ENCODE assay signal across 19 mouse cellular contexts in the genomic region with DNA sequence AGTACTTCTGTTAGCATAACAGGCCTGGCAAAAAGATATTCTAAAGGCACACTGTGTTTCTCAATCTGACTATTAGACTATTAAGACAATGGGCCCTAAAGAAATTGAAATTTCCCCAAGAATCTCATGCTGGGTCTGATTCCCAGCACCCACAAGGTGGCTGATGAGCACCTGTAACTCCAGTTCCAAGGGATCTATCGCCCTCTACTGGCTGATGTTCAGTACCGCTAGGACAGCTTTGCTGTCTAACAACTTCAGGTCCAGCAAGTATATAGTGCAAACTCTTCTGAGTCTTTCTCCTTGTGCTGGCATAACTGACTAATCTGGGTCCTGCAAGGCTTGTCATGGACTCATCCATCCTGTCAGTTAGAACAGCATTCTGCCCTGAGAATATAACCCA. TPM values are rescaled to one million over a fixed set of nuclear protein-coding genes. Genes with fewer than 3 reads are reported as not detected.
A peak's percentile ranks its signal among the peaks of the same experiment; 100 is the strongest.
DNase-seq lines count a peak whose midpoint lies in the region; ATAC-seq and TF ChIP-seq lines count a peak whose summit lies in the region.
"Had no signal": no experiment of that assay in that cellular context is flagged by ENCODE, and none has a peak within 500 bp of the region (broad histone marks: within the 10 kb centered on the region; RNA-seq: fewer than 3 reads in every experiment).

No protein-coding gene starts in this region.

- CTCF ChIA-PET in Patski (lab: Charles Lee): no interaction called here

- ATAC-seq in lung, embryonic 14.5 days (ENCODE audit: insufficient read depth): no peak
- ATAC-seq in Patski: no peak
- ATAC-seq: inflammation-experienced regulatory T-cells, adult 6 months had no signal

- 84% methylated on average over 2 of the region's 2 CpGs for WGBS in lung, embryonic 14.5 days

- H3K27ac ChIP-seq in lung, embryonic 14.5 days (ENCODE audit: low read depth): no peak overlapping the region
- H3K27ac ChIP-seq: embryonic facial prominence, embryonic 10.5 days; limb, embryonic 13.5 days; stomach, embryonic 15.5 days had no signal

- peak; percentile 73 for DNase-seq in heart, adult 11 months
- no peak for DNase-seq in heart, postnatal 36 days
- no peak for DNase-seq in lung, embryonic 14.5 days
- no peak for DNase-seq in lung, postnatal 36 days
- DNase-seq in Patski (ENCODE audit: low read depth, low spot score): no peak
- peak; percentile 12 for DNase-seq in splenic B cell, adult 2 months (ENCODE audit: low read depth, low spot score)
- no peak for DNase-seq in spleen, postnatal 36 days (ENCODE audit: low spot score in 2 of 2)
- DNase-seq in heart, postnatal 14 days: no peak
- DNase-seq: adrenal gland, postnatal 36 days; cerebellum, postnatal 25 days; heart, postnatal 10 days; kidney, postnatal 25 days; layer of hippocampus, postnatal 36 days; right cerebral cortex, postnatal 4 days had no signal

- H3K4me2 ChIP-seq in lung, embryonic 14.5 days: no peak overlapping the region
- H3K4me2 ChIP-seq: limb, embryonic 13.5 days; midbrain, embryonic 11.5 days; stomach, embryonic 15.5 days had no signal

- H3K36me3 ChIP-seq in lung, embryonic 14.5 days (ENCODE audit: insufficient read depth): peaks cover 73% of the 10 kb centered on the region
- no peaks in the 10 kb centered on the region for H3K36me3 ChIP-seq in splenic B cell, adult 2 months (ENCODE audit: control insufficient read depth, insufficient read depth, low read length, poor library complexity, severe bottlenecking)
- H3K36me3 ChIP-seq: stomach, embryonic 15.5 days had no signal

- POLR2A ChIA-PET in Patski (lab: Charles Lee): no interaction called here

- H3K4me1 ChIP-seq in lung, embryonic 14.5 days (ENCODE audit: insufficient read depth): no peaks in the 10 kb centered on the region
- H3K4me1 ChIP-seq: embryonic facial prominence, embryonic 10.5 days; limb, embryonic 13.5 days; stomach, embryonic 15.5 days had no signal

- no peaks in the 10 kb centered on the region for H3K27me3 ChIP-seq in lung, embryonic 14.5 days (ENCODE audit: insufficient read depth, low read length)
- H3K27me3 ChIP-seq in Patski: no peaks in the 10 kb centered on the region
- no peaks in the 10 kb centered on the region for H3K27me3 ChIP-seq in splenic B cell, adult 2 months (ENCODE audit: control insufficient read depth, insufficient read depth, low read length, poor library complexity, severe bottlenecking)
- H3K27me3 ChIP-seq: limb, embryonic 13.5 days; stomach, embryonic 15.5 days had no signal

- in situ Hi-C loops in Patski (cut with MboI; ENCODE audit: low pct_unique_long_range_greater_than_20kb): no loop called here

- peak; percentile 33; the same call in 1 of the 2 replicates for TF ChIP-seq CTCF in lung, embryonic 14.5 days (IDR thresholded peaks at IDR 0.05; ENCODE audit: low read depth)
- peak; percentile 35 for TF ChIP-seq CTCF in Patski (IDR thresholded peaks at IDR 0.05)

- H3K9ac ChIP-seq in lung, embryonic 14.5 days: no peak overlapping the region
- H3K9ac ChIP-seq: limb, embryonic 13.5 days; stomach, embryonic 15.5 days had no signal

- no peaks in the 10 kb centered on the region for H3K9me3 ChIP-seq in lung, embryonic 14.5 days (ENCODE audit: low read depth, low read length)
- H3K9me3 ChIP-seq: limb, embryonic 13.5 days; stomach, embryonic 15.5 days had no signal

- H3K4me3 ChIP-seq in lung, embryonic 14.5 days (ENCODE audit: low read depth, low read length): no peak overlapping the region
- H3K4me3 ChIP-seq: embryonic facial prominence, embryonic 10.5 days; limb, embryonic 13.5 days; stomach, embryonic 15.5 days had no signal

- intact Hi-C loops in heart, postnatal 36 days (cut with DNase I): no loop called here
- intact Hi-C loops in heart, postnatal 14 days (cut with DNase I): no loop called here

RNA-seq across cellular contexts. Expression of gene Slc35d1, which starts 22.5 kb away (rescaled TPM):
- total RNA-seq in heart, postnatal 36 days (2021): 10 to 100 TPM in 1 of 2 experiments, 1 to 10 TPM in 1; 6.0 to 10.1 TPM
- polyA plus RNA-seq in lung, embryonic 14.5 days (2014; fragmentation: Nextera tagmentation; extraction: Ambion mirVana): 13.5 and 14.5 TPM in 2 replicates
- polyA plus RNA-seq in Patski (2021): 3.7 TPM
- total RNA-seq in heart, postnatal 14 days (2021): 1 to 10 TPM; 7.4 to 8.8 TPM

Comparison
In these comparisons a context has a peak if more than half of its experiments do, and no peak if none do; other contexts are left out.
1. DNase-seq: peak in heart, adult 11 months (single experiment) and splenic B cell, adult 2 months (single experiment); none in heart, postnatal 36 days (0 of 2), lung, embryonic 14.5 days (single experiment), lung, postnatal 36 days (single experiment), Patski (single experiment), spleen, postnatal 36 days (0 of 2) and heart, postnatal 14 days (0 of 2).